Mouse (Mus musculus): ENCODE measurements around the gene Hs6st3. TPM values are rescaled to one million over a fixed set of nuclear protein-coding genes. Genes with fewer than 3 reads are reported as not detected.

Gene Hs6st3
- total and polyA plus RNA-seq, 3 experiments: not detected

DNA sequence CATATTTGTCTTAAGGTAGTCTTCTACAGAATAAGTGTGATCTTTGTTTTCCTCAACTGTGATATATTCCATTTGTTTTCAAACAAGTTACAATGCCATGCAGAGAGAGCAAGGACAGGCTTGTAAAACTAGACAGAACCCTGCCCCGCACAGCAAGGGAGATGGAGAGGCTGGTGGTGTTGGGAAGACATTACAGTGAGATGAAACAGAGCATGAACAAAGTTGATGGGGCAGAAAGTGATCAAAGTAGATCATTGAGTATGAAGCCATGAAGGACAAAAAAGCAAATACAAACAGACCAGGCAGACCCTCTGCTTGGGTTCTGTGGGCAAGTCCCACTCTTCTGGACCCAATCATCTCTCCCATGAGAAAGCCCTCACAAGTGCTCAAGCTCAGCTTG is 781.0 kb downstream of the Hs6st3 start:
- Histone ChIP-seq H3K4me3 (replicated peaks in 1 of 3; ENCODE audit: low read depth in 2 of 3, low read length in 2 of 3, poor library complexity in 1 of 3) (no peak overlapping the region), H3K9ac (ENCODE audit: insufficient read depth, low read depth) (no peak overlapping the region), H3K9me3 (replicated peaks; ENCODE audit: low read length) (peaks cover 30% of the 10 kb centered on the region), H3K4me2 (ENCODE audit: insufficient read depth, low read depth, poor library complexity, severe bottlenecking) (no peak overlapping the region), H3K4me1 (ENCODE audit: control insufficient read depth in 1 of 2, insufficient read depth in 2 of 2) (no peaks in the 10 kb centered on the region), H3K36me3 (replicated peaks in 1 of 2; ENCODE audit: control insufficient read depth in 1 of 2, insufficient read depth in 1 of 2, low read length in 1 of 2) (no peaks in the 10 kb centered on the region), H3K27ac (ENCODE audit: insufficient read depth, low read depth) (no peak overlapping the region), H3K27me3 (replicated peaks) (no peaks in the 10 kb centered on the region), H3K79me2 (replicated peaks; ENCODE audit: control insufficient read depth, extremely low read depth, insufficient read depth, poor library complexity, severe bottlenecking) (no peaks in the 10 kb centered on the region)
- no peak for DNase-seq (ENCODE audit: extremely low read depth)
- no peak for TF ChIP-seq ZC3H11A (IDR thresholded peaks at IDR 0.05; ENCODE audit: low read depth, low read length)
- no peak for TF ChIP-seq SMC3 (IDR thresholded peaks at IDR 0.05; ENCODE audit: low read depth, low read length)
- no peak for TF ChIP-seq HCFC1 (IDR thresholded peaks at IDR 0.05; ENCODE audit: low read depth, low read length)
- TF ChIP-seq KAT2A (IDR thresholded peaks at IDR 0.05; ENCODE audit: insufficient replicate concordance, low read length): no peak
- no peak for TF ChIP-seq PAX5 (IDR thresholded peaks at IDR 0.05; ENCODE audit: low read length)
- dilution Hi-C loops (cut with MboI; ENCODE audit: extremely low pct_ligation_motif_present, extremely low pct_unique_long_range_greater_than_20kb, low sequenced_read_pairs): no loop called here
- in situ Hi-C loops (cut with MboI; ENCODE audit: low pct_ligation_motif_present, low pct_unique_long_range_greater_than_20kb, low sequenced_read_pairs): no loop called here

Other genes starting within 250 kb of the Hs6st3 start
- gene Dzip1, start 212.9 kb upstream of the Hs6st3 start, total RNA-seq (2012; rRNA removed): 0.29 and 0.51 TPM in 2 replicates
- 0.16 and 0.19 TPM in 2 replicates for gene Dzip1, start 212.9 kb upstream of the Hs6st3 start, total RNA-seq (2014; rRNA removed)
- gene Dzip1, start 212.9 kb upstream of the Hs6st3 start, polyA plus RNA-seq (2012; ENCODE audit: insufficient read length, low read depth): 0.68 and 0.83 TPM in 2 replicates
- gene Dnajc3, start 200.4 kb upstream of the Hs6st3 start, total RNA-seq (2012; rRNA removed): 29.0 and 42.7 TPM in 2 replicates
- 40.6 and 43.2 TPM in 2 replicates for gene Dnajc3, start 200.4 kb upstream of the Hs6st3 start, total RNA-seq (2014; rRNA removed)
- 30.8 and 31.6 TPM in 2 replicates for gene Dnajc3, start 200.4 kb upstream of the Hs6st3 start, polyA plus RNA-seq (2012; ENCODE audit: insufficient read length, low read depth)
- 0.42 and 0.50 TPM in 2 replicates for gene Uggt2, start 38.9 kb upstream of the Hs6st3 start, total RNA-seq (2012; rRNA removed)
- gene Uggt2, start 38.9 kb upstream of the Hs6st3 start, total RNA-seq (2014; rRNA removed): 1.0 and 1.2 TPM in 2 replicates
- 0.98 and 1.0 TPM in 2 replicates for gene Uggt2, start 38.9 kb upstream of the Hs6st3 start, polyA plus RNA-seq (2012; ENCODE audit: insufficient read length, low read depth)